Mouse (Mus musculus) duodenum, adult 2 months (tissue): ENCODE measurements around the gene Tmem223. TPM values are rescaled to one million over a fixed set of nuclear protein-coding genes. Genes with fewer than 3 reads are reported as not detected.

Experiments
- polyA plus RNA-seq: library from polyadenylated mRNA; depleted of rRNA; stranded (reverse); fragments of >200 nt; gene quantifications from 2 replicates; pipeline ENCODE4 v1.2.3, GENCODE M21; 2012; ENCODE audit warnings: low replicate concordance; rRNA removed

The Tmem223 gene
- 147 and 196 TPM in 2 replicates for polyA plus RNA-seq

DNA sequence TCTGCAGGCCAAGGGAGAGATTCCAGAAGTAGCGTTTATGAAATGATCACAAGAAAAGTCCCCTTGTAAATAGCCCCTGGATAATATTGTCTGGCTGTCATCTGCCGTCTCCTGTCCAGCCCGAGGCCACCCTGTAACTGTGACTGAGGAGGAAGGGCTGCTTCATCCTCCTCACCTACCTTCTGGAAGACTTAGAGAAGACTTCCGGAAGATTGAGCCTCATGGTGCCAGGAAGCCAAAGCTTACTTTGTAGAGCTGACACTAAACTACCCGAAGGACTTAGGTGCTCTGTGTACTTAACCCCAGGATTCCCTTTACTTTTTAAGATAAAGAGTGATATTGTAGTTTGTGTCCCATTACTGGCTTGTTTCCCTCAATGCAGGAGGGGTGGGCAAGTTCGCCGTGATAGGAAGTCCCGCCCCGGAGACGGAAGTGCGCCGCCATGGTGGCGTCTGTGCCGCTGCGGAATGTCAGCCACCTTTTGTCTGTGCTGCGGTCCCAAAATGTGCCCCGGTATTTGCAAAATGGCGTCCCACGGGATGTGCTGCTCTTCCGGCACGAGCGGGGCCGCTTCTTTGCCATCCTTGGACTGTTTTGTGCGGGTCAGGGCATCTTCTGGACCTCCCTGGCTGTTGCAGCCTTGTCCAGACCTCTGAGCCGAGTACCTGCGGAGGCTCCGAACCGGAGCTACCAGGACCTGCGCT, at the start of gene Tmem223:
TSS of gene Tmem223 (plus strand) at position 430 of the 704 bp plus-strand sequence.

DNA sequence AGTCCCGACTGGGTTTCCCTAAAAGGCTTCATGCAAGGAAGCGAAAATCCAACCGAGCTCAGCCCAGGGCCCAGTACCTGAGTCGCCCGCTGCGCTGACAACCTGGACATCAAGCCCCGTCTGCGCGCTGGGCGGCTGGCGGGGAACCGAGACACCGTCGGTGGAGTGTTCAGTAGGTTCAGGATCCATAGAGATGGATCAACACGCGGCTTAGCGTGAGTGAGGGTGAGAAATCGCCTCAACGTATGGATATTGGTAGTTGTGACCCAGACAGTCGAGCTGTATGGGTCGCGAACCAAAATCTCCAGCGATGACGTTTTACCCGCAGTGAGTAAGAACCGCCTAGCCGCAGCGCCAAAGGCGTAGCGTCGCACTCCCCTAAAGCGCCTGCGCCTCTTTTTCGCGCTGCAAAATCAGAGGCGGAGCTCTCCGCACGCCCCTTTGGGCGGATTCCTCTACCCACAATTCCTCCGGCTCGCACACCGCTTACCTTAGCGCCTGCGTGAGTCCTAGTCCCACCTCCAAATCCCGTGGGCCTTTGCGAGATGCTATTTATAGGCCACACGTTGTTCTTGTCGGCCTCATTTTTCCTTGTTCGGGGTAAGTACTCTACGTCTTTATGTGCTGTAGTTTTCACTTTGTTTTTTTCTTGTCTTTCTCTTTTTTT, 47.8 kb upstream of the Tmem223 start, which contains the start of gene Slc3a2:
TSS of gene Slc3a2 (minus strand) at position 463 of the 667 bp plus-strand sequence.

GRCm38 (mm10) chr19:8735389-8736159, 35.2 kb upstream of the Tmem223 start, which contains the start of gene Wdr74:
TSS of gene Wdr74 (plus strand) at chr19:8735827.

GRCm38 (mm10) chr19:8740603-8741002, 30.2 kb upstream of the Tmem223 start, which contains the start of gene 1700092M07Rik:
TSS of gene 1700092M07Rik (plus strand) at chr19:8740718.

DNA sequence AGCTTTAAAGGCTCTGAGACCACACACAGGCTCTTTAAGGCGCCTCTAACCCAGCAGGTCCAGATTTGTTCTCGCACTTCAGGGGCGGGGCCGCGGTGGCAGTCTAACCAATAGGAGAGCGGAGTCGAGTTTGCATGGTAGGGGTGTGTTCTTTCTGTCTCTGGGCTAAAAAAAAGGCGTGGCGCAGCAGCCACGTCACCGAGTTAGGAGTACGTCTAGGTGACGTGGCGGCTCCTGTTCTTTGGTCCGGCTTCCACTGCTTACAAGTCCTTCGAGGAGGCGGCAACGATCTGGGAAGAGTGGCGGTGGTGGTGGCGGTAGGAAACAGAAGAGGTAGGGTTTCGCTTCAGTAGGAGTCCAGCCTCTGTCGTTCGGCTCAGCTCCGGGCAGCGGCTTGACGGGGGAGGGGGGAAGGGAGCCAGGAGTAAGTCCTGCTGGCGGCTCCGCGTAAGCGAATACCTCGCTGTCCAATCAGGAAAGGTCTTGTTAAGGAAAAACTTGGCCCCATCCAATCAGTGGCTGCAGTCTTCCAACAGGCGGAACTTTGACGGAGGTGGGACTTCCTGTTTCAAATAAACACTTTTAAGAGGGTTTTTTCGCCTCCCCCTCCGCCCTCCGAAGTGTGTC, 29.4 kb upstream of the Tmem223 start, which contains the start of gene Stx5a:
TSS of gene Stx5a (plus strand) at position 171 of the 627 bp plus-strand sequence.

DNA sequence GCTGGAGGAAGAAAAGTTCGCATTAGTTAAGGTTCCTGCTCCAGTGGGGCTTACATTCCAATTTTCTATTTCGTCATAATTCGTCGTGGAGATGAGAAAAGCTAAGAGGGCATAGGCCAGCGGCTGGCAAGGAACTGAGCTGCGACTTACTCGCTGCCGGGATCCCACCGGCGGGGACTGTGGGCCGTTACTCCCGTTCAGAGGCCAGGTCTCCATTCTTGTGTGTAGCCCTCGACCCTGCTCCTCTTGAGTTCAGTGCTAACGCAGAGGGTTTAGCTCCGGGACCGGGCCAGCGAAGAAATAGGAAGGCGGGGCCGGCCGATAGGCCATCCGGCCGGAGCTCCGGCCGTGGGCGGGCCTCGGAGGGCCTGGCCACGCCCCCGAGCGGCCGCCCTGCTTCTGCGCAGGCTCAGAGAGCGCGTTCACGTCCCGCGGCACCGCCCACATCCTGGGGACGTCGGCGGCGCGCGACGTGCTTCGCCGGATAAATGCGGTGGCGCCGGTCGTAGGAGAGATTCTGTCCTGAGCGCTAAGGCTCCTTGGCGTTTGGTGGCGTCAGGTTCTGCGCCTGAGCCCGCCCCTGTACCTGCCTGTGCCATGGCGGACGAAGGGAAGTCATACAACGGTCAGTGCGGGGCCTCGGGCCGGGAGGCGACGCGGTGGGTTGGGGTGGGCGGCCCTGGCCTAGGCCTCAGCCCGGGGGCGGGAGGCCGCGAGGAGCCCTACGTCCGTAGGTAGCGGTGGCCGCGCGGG, 14.0 kb upstream of the Tmem223 start, which contains the start of gene Nxf1:
TSS of gene Nxf1 (plus strand) at position 439 of the 753 bp plus-strand sequence.

DNA sequence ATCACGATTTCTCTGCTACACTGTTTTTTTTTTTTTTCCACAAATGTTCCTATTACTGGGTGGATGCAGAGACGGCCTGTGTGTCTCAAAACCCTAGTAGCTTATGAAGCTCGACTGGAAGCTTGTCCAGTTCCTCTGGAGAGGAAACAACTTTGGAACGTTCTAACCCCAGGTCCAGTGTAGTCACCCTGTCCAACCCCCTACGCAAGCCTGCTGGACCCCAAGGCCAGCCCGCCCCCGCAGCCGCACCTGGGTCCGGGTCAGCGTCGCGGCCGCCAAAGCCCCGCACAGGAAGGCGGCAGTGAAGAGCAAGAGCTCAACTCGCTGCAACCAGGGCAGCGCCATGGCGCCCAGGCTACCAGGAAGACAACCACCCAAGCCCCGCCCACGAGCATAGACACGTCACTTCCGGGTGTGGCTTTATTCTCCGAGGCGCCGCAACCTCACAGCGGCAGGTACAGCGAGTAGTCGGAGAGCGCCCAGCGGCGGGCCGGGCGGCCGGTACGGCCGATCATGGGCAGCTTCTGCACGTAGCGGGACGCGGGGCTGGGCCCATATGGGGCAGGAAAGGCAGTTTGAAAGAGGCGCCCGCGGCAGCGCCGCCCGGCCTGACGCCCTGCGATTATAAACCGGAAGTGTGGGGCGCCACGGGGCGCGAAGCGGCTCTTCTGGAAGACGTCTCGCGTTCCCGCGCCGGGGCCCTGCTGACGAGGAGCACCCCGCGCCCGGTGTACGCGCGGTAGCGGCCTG, 3.5 kb downstream of the Tmem223 start, which contains the start of gene Tmem179b:
TSS of gene Tmem179b (minus strand) at position 382 of the 750 bp plus-strand sequence.

DNA sequence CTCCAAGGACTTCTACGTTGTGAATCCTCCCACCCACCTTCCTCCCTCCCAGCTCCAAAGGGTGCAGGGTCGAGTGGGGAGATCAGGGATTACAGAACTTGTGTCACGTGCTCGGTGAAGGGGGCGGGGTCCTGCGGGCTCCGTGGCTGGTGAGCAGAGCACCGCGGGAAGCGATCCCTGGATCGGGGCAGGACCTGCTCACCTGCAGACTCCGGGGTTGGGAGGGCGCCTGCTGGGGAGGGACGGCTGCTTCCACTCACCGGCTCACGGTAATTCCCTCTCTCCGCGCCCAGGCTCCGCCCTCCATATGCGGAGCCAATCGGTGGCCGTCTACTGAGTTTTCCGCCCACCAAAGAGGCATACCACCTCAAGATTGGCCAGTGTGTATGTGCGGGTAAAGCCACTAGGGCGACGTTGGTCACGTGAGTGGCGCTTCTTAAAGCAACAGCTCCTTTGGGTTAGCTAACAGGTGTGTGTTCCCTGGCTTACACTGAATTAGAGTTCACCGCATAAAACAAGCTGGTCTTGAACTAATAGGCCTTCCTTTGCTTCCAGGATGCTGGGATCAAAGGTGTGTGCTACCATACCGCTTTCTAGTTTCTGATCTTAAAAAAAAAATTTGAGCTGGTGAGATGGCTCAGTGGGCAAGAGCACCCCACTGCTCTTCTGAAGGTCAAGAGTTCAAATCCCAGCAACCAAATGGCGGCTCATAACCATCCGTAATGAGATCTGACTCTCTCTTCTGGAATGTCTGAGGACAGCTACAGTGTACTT, 15.4 kb downstream of the Tmem223 start, which contains the start of gene Taf6l:
TSS of gene Taf6l (minus strand) at position 410 of the 774 bp plus-strand sequence.

DNA sequence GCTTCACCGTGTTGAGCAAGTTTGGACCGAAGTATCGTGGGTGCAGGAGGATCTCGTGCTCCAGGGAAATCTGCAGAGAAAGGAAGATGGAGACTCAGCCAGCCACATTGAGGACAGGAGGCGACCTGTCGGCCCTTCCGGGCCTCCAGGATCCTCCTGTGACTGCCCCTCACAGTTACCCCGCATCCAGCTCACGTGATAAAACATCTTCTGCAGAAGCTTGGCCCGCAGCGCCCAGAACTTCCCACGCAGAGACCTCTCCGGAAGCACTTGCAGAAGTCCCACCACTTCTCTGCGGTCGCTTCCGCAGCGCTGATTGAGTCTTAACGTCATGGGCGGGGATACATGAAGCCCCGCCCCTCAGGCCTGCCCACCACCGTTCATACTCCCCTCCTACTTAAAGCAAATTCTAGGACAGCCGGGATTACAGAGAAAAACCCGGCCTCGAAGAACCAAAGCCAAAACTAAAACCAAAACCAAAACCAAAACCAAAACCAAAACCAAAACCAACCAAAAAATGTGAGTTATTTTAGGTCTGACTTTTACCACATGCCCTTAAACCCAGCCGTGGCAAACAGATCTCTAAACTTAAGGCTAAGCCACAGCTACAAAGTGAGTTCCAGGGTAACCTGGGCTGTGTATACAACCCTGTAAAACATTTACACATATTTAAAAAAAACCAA, 27.6 kb downstream of the Tmem223 start, which contains the start of gene Polr2g:
TSS of gene Polr2g (minus strand) at position 314 of the 683 bp plus-strand sequence.

GRCm38 (mm10) chr19:8802130-8802821, 31.5 kb downstream of the Tmem223 start, which contains the start of gene Zbtb3:
TSS of gene Zbtb3 (plus strand) at chr19:8802555.

GRCm38 (mm10) chr19:8818801-8819595, 48.2 kb downstream of the Tmem223 start, which contains the start of gene Ttc9c:
TSS of gene Ttc9c (minus strand) at chr19:8819333.

GRCm38 (mm10) chr19:8819596-8820423, 49.0 kb downstream of the Tmem223 start, which contains the start of gene Hnrnpul2:
TSS of gene Hnrnpul2 (plus strand) at chr19:8820010.

